ENCODE assay signal across 8 mouse cellular contexts in genomic region chr17:3085152-3085551, GRCm38 (mm10). TPM values are rescaled to one million over a fixed set of nuclear protein-coding genes. Genes with fewer than 3 reads are reported as not detected.
DNase-seq lines count a peak whose midpoint lies in the region; ATAC-seq and TF ChIP-seq lines count a peak whose summit lies in the region.

No protein-coding gene starts in this region.

- H3K4me1 ChIP-seq in lung, postnatal 0 days (ENCODE audit: insufficient read depth, low read depth, low read length): no peaks in the 10 kb centered on the region; the same call in 1 of the 2 replicates
- H3K4me1 ChIP-seq in hindbrain, embryonic 13.5 days (replicated peaks): 0 out of 2 replicates have a peak, but pooled peaks cover 2% of the 10 kb centered on the region
- H3K4me1 ChIP-seq in midbrain, postnatal 0 days (ENCODE audit: insufficient read depth, low read length): no peaks in the 10 kb centered on the region

- 58% methylated on average over 3 of the region's 3 CpGs for WGBS in lung, postnatal 0 days
- WGBS in hindbrain, embryonic 13.5 days: 61% methylated on average over 3 of the region's 3 CpGs
- WGBS in midbrain, postnatal 0 days: 72% methylated on average over 3 of the region's 3 CpGs

- no peaks in the 10 kb centered on the region for H3K27me3 ChIP-seq in lung, postnatal 0 days (replicated peaks; ENCODE audit: insufficient read depth, low read length)
- H3K27me3 ChIP-seq in hindbrain, embryonic 13.5 days: no peaks in the 10 kb centered on the region
- no peaks in the 10 kb centered on the region for H3K27me3 ChIP-seq in midbrain, postnatal 0 days (ENCODE audit: insufficient read depth, low read length)

- no peak for ATAC-seq in CD4-positive, CD25-positive, alpha-beta regulatory T cell, adult 4 months
- ATAC-seq in lung, postnatal 0 days: no peak
- ATAC-seq in hindbrain, embryonic 13.5 days (ENCODE audit: low FRiP score): no peak
- ATAC-seq in midbrain, postnatal 0 days (ENCODE audit: low FRiP score): no peak

- TF ChIP-seq EP300 in lung, postnatal 0 days (IDR thresholded peaks at IDR 0.05): no peak

- H3K4me3 ChIP-seq in lung, postnatal 0 days (ENCODE audit: low read depth, low read length): peak overlapping the region; percentile 49
- H3K4me3 ChIP-seq in hindbrain, embryonic 13.5 days: peak overlapping the region; percentile 49
- peak overlapping the region; percentile 44 for H3K4me3 ChIP-seq in midbrain, postnatal 0 days (ENCODE audit: low read depth, low read length)

- no peaks in the 10 kb centered on the region for H3K9me3 ChIP-seq in lung, postnatal 0 days (ENCODE audit: low read length)
- H3K9me3 ChIP-seq in hindbrain, embryonic 13.5 days: peaks cover 3% of the 10 kb centered on the region
- H3K9me3 ChIP-seq in midbrain, postnatal 0 days (ENCODE audit: low read length): no peaks in the 10 kb centered on the region

- no peaks in the 10 kb centered on the region for H3K36me3 ChIP-seq in lung, postnatal 0 days (ENCODE audit: insufficient read depth, low read length)
- H3K36me3 ChIP-seq in hindbrain, embryonic 13.5 days: no peaks in the 10 kb centered on the region
- H3K36me3 ChIP-seq in midbrain, postnatal 0 days (ENCODE audit: insufficient read depth, low read length): no peaks in the 10 kb centered on the region

- no peak for TF ChIP-seq CTCF in lung, postnatal 0 days (IDR thresholded peaks at IDR 0.05)
- TF ChIP-seq CTCF in midbrain, postnatal 0 days (IDR thresholded peaks at IDR 0.05): no peak

- DNase-seq in CD4-positive, CD25-positive, alpha-beta regulatory T cell, adult 2 months (ENCODE audit: low read depth, low spot score): peak; percentile 53
- DNase-seq in lung, postnatal 0 days (ENCODE audit: low spot score): no peak
- no peak for DNase-seq in lung, postnatal 14 days
- DNase-seq in midbrain, postnatal 0 days (ENCODE audit: low spot score): no peak
- no peak for DNase-seq in natural killer cell, adult 2 months (ENCODE audit: low spot score in 2 of 2)
- no peak for DNase-seq in B cell, adult 2 months

- peak overlapping the region; percentile 64 for H3K4me2 ChIP-seq in lung, postnatal 0 days (replicated peaks; ENCODE audit: low read depth, low read length)
- H3K4me2 ChIP-seq in hindbrain, embryonic 13.5 days: peak overlapping the region; percentile 55
- peak overlapping the region; percentile 49 for H3K4me2 ChIP-seq in midbrain, postnatal 0 days (ENCODE audit: low read depth, low read length, poor library complexity, severe bottlenecking)

- peak overlapping the region; percentile 29; the same call in 1 of the 2 replicates for H3K9ac ChIP-seq in lung, postnatal 0 days (replicated peaks; ENCODE audit: low read depth)
- H3K9ac ChIP-seq in hindbrain, embryonic 13.5 days: peak overlapping the region; percentile 72; the same call in 1 of the 2 replicates
- peak overlapping the region; percentile 15; the same call in 1 of the 2 replicates for H3K9ac ChIP-seq in midbrain, postnatal 0 days (replicated peaks; ENCODE audit: low read length, poor library complexity, severe bottlenecking)

- H3K27ac ChIP-seq in lung, postnatal 0 days (ENCODE audit: low read length): no peak overlapping the region
- peak overlapping the region; percentile 95 for H3K27ac ChIP-seq in hindbrain, embryonic 13.5 days
- peak overlapping the region; percentile 82; the same call in 1 of the 2 replicates for H3K27ac ChIP-seq in midbrain, postnatal 0 days (ENCODE audit: low read depth, low read length)

RNA-seq across cellular contexts. Expression of gene Scaf8, which starts 29.6 kb away (rescaled TPM):
- polyA plus RNA-seq in CD4-positive, CD25-positive, alpha-beta regulatory T cell, adult 4 months (2017; shearing (Covaris generic)): 10 to 100 TPM; 23.4 to 25.5 TPM
- polyA plus RNA-seq in lung, postnatal 0 days (2015; fragmentation: Nextera tagmentation; extraction: Ambion mirVana): 9.8 and 11.7 TPM in 2 replicates
- 16.8 and 17.3 TPM in 2 replicates for polyA plus RNA-seq in hindbrain, embryonic 13.5 days (2015; fragmentation: Nextera tagmentation; extraction: Ambion mirVana)
- 56.0 and 59.8 TPM in 2 replicates for total RNA-seq in midbrain, postnatal 0 days (2014; rRNA removed)
- polyA plus RNA-seq in midbrain, postnatal 0 days (2015; fragmentation: Nextera tagmentation; extraction: Ambion mirVana): 13.4 and 15.8 TPM in 2 replicates

Comparison
In these comparisons a context has a peak if more than half of its experiments do, and no peak if none do; other contexts are left out.
1. H3K9ac ChIP-seq: peak in every context shown above with its lines; median percentile 72 in hindbrain, embryonic 13.5 days; 29 in lung, postnatal 0 days; 15 in midbrain, postnatal 0 days.